Mouse (Mus musculus): ENCODE data around the gene Serinc5.

DNA sequence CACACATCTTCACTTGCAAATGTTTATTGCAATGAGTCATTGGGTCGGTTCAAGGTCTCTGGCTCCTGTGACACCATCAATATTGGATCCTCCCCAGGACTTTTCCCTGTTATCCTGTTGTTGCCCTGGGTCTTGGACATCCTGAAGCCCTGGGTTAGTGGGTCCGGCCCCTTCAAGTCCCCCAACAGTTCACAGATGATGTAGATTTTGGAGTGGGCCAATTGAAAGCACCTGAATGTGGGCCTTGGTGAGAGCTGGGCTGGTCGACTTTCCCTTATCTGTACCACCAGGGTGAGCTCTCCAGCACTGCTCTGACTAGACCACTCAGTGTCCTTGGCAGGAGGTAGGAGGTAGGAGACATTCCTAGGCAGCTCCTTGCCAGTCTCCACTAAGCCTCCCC lies 15.5 kb upstream of the Serinc5 start:
- no peak for TF ChIP-seq CTCF (IDR thresholded peaks at IDR 0.05; ENCODE audit: borderline replicate concordance, insufficient read depth, low read length)
- TF ChIP-seq POLR2A (IDR thresholded peaks at IDR 0.05; ENCODE audit: low read depth, low read length): no peak
